Mouse (Mus musculus) midbrain, embryonic 10.5 days (tissue): ENCODE measurements around the gene Ahrr. TPM values are rescaled to one million over a fixed set of nuclear protein-coding genes. Genes with fewer than 3 reads are reported as not detected.

ENCODE experiments used
- DNase-seq: peaks from one replicate; pipeline ENCODE4 v3.0.0-alpha.2; 2017; ENCODE audit warnings: low spot score
- H3K27ac ChIP-seq: fragments of 300-500 bp; sonication (generic); replicated peaks from 2 replicates; pipeline ENCODE4 v1.5.1; 2016; ENCODE audit warnings: mild to moderate bottlenecking
- H3K27me3 ChIP-seq: fragments of 300-500 bp; sonication (generic); 2 replicates; pipeline ENCODE4 v1.6.1; 2016; ENCODE audit warnings: low read depth, mild to moderate bottlenecking; ENCODE audit not compliant: poor library complexity, severe bottlenecking
- H3K36me3 ChIP-seq: fragments of 300-500 bp; sonication (generic); 2 replicates; pipeline ENCODE4 v1.6.1; 2016; ENCODE audit warnings: mild to moderate bottlenecking, moderate library complexity
- H3K4me1 ChIP-seq: fragments of 300-500 bp; sonication (generic); 2 replicates; pipeline ENCODE4 v1.6.1; 2016
- H3K4me3 ChIP-seq: fragments of 300-500 bp; sonication (generic); 2 replicates; pipeline ENCODE4 v1.5.1; 2016; ENCODE audit warnings: mild to moderate bottlenecking, moderate library complexity
- H3K9me3 ChIP-seq: fragments of 300-500 bp; sonication (generic); replicated peaks from 2 replicates; pipeline ENCODE4 v1.6.1; 2016; ENCODE audit warnings: mild to moderate bottlenecking
- WGBS: fragments of 180-500 bp; shearing (Covaris S2); methylation state at CpG from one replicate; pipeline ENCODE4 v1.1.7; 2016; 5-methylcytosine and 5-hydroxymethylcytosine counted together
- polyA plus RNA-seq: library from polyadenylated mRNA; unstranded; fragments of >200 nt; fragmentation: Nextera tagmentation; extraction: Ambion mirVana; gene quantifications from 2 replicates; pipeline ENCODE4 v1.2.1, GENCODE M21; 2016

The Ahrr gene
- polyA plus RNA-seq, 1 experiment from 2014 or later, result 2.0 TPM

- Histone ChIP-seq H3K27ac (peak within 1 kb of the TSS; percentile 89), H3K36me3 (peaks cover 29% of the 10 kb centered on the region), H3K27me3 (no peaks in the 10 kb centered on the region), H3K9me3 (no peaks in the 10 kb centered on the region), H3K4me3 (peak within 1 kb of the TSS; percentile 79), H3K4me1 (peaks cover 20% of the 10 kb centered on the region)
- peak; percentile 90 for DNase-seq
- WGBS, result under 1% methylated on average over 39 of the region's 39 CpGs
Measured at GRCm38 (mm10) chr13:74208317-74208985, 83.7 kb downstream of the Ahrr start, which contains the start of gene Exoc3. Exoc3 (minus strand) TSS chr13:74208732.

GRCm38 (mm10) chr13:74196451-74196850, 95.7 kb downstream of the Ahrr start:
- 90% methylated on average over 3 of the region's 3 CpGs for WGBS
- Histone ChIP-seq H3K27me3 (no peaks in the 10 kb centered on the region), H3K27ac (no peak overlapping the region), H3K9me3 (no peaks in the 10 kb centered on the region), H3K4me3 (no peak overlapping the region), H3K36me3 (peaks cover 65% of the 10 kb centered on the region), H3K4me1 (no peaks in the 10 kb centered on the region)
- DNase-seq, result no peak

DNA sequence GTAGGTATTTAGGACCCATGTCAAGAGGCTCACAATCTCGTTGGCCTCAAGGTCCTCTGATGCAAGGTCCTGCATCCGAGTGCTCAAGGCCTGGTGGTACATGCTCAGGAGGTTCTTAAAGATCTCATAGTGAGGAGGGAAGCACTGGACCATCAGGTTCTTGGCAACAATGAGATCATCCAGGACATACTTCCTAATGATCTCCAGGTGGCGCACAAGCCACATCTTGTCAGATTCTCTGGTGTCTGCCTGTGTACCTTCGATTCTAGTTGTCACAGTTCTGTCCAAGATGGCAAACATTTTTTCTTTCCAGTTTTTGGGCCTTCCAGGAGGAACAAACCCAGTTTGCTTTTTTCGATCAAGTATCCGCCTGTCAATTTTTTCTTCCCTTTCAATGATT, 99.5 kb downstream of the Ahrr start:
- Histone ChIP-seq H3K4me3 (no peak overlapping the region), H3K9me3 (no peaks in the 10 kb centered on the region), H3K27ac (no peak overlapping the region), H3K27me3 (no peaks in the 10 kb centered on the region), H3K4me1 (no peaks in the 10 kb centered on the region), H3K36me3 (peaks cover 85% of the 10 kb centered on the region)
- 85% methylated on average over 6 of the region's 6 CpGs for WGBS
- DNase-seq, result no peak

DNA sequence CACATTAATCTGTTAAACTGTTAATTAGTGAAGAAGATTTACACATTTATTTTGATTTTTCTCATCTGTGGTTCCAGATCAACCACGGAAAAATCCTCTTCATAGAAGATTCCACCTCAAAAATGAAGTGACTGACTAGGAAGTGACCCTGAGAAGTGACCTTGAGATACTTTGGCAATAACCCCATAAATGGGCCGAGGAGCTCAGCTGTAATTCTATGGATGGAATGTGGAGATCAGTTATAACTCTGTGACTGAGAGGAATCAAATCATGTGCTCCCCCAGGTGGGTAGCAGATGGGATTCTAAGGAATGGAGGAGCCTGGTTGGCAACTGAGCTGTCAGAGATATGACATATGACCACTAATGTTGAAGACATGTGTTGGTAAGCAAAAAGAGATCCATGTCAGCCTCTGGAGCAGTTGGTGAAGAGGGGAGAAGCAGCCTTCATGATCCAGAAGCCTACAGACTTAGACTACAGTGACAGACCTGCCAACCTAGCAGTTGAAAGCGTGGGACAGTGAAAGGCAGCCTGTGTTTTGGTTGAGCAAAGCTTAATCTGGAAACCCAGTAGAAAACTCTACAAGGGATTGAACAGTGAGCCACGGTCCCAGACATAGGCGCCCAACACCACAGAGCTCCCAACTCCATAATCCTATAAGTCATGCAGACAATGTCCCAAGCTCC, 109.0 kb downstream of the Ahrr start:
- Histone ChIP-seq H3K4me3 (no peak overlapping the region), H3K27me3 (no peaks in the 10 kb centered on the region), H3K4me1 (no peaks in the 10 kb centered on the region), H3K36me3 (peaks cover 85% of the 10 kb centered on the region), H3K27ac (no peak overlapping the region), H3K9me3 (no peaks in the 10 kb centered on the region)
- no peak for DNase-seq
- whole genome bisulfite sequencing, result 87% methylated on average over 5 of the region's 5 CpGs

- Histone ChIP-seq H3K27me3 (no peaks in the 10 kb centered on the region), H3K36me3 (peaks cover 68% of the 10 kb centered on the region), H3K27ac (no peak overlapping the region), H3K4me1 (peaks cover 2% of the 10 kb centered on the region), H3K4me3 (no peak overlapping the region), H3K9me3 (no peaks in the 10 kb centered on the region)
- WGBS, result 92% methylated on average over 5 of the region's 5 CpGs
- no peak for DNase-seq
Measured at GRCm38 (mm10) chr13:74172036-74172435, 120.1 kb downstream of the Ahrr start.

DNA sequence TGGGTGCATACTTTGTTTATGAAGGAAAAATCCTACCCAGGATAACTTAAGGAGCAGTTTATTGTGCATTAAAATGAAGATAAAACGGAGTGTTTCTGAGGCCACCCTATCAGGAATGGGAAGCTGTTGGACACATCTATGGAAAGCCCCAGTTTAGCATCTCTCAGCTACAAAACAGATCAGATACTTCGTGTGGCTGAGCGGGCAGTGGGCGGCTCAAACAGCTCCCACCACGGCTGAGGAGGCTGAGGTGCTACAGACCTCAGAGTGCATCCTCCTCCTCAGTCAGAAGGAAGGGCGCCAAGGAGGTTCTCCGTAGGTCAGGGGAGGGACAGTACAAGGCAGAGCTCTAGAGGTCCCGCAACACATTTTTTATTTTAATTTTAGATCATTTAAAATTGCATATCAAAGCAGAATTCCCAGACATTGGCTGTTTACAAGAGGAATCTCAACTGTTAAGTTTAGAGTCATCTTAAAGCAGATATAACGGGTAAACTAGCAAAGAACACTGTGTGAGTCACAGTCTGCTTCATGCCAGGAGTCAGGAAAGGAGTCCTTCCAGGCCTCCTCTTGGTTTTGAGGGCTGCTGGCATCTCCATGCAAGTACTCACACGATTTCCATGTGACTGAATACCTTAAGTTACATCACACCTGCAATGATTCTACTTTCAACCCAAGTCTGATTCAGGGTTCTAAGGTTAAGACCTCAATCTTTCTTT, 122.5 kb downstream of the Ahrr start:
- Histone ChIP-seq H3K36me3 (peaks cover 48% of the 10 kb centered on the region), H3K9me3 (no peaks in the 10 kb centered on the region), H3K4me3 (no peak overlapping the region), H3K27ac (no peak overlapping the region), H3K4me1 (peaks cover 12% of the 10 kb centered on the region), H3K27me3 (peaks cover 3% of the 10 kb centered on the region; the same call in 1 of the 2 replicates)
- no peak for DNase-seq
- 87% methylated on average over 10 of the region's 10 CpGs for WGBS

GRCm38 (mm10) chr13:74167492-74167891, 124.6 kb downstream of the Ahrr start:
- H3K27me3 ChIP-seq, result peaks cover 3% of the 10 kb centered on the region; the same call in 1 of the 2 replicates
- H3K4me3 ChIP-seq, result 0 out of 2 replicates have a peak overlapping the region, but pooled peaks have one; percentile 62
- DNase-seq, result no peak
- no peaks in the 10 kb centered on the region for H3K9me3 ChIP-seq
- 88% methylated on average over 2 of the region's 2 CpGs for WGBS
- H3K4me1 ChIP-seq, result peaks cover 12% of the 10 kb centered on the region
- H3K36me3 ChIP-seq, result peaks cover 27% of the 10 kb centered on the region
- no peak overlapping the region for H3K27ac ChIP-seq

GRCm38 (mm10) chr13:74167057-74167413, 125.1 kb downstream of the Ahrr start:
- H3K27ac ChIP-seq, result peak overlapping the region; percentile 78
- H3K36me3 ChIP-seq, result peaks cover 23% of the 10 kb centered on the region
- peaks cover 3% of the 10 kb centered on the region; the same call in 1 of the 2 replicates for H3K27me3 ChIP-seq
- H3K4me1 ChIP-seq, result peaks cover 12% of the 10 kb centered on the region
- DNase-seq, result no peak
- H3K4me3 ChIP-seq, result peak overlapping the region; percentile 62
- H3K9me3 ChIP-seq, result no peaks in the 10 kb centered on the region
- 16% methylated on average over 9 of the region's 9 CpGs for WGBS

GRCm38 (mm10) chr13:74166348-74167056, 125.6 kb downstream of the Ahrr start:
- peaks cover 3% of the 10 kb centered on the region; the same call in 1 of the 2 replicates for H3K27me3 ChIP-seq
- DNase-seq, result peak; percentile 47
- peaks cover 17% of the 10 kb centered on the region for H3K36me3 ChIP-seq
- peak overlapping the region; percentile 78 for H3K27ac ChIP-seq
- no peaks in the 10 kb centered on the region for H3K9me3 ChIP-seq
- H3K4me1 ChIP-seq, result peaks cover 12% of the 10 kb centered on the region
- peak overlapping the region; percentile 62 for H3K4me3 ChIP-seq
- 12% methylated on average over 19 of the region's 19 CpGs for WGBS

Other genes starting within 250 kb of the Ahrr start
- gene Cep72, start 230.0 kb downstream of the Ahrr start, polyA plus RNA-seq, result 22.5 and 25.6 TPM in 2 replicates
- not detected in 2 replicates for gene Slc9a3, start 170.9 kb downstream of the Ahrr start, polyA plus RNA-seq
- gene Exoc3, start 83.6 kb downstream of the Ahrr start, polyA plus RNA-seq, result 79.2 and 88.7 TPM in 2 replicates
- gene Pdcd6, start 25.2 kb upstream of the Ahrr start, polyA plus RNA-seq, result 118 and 124 TPM in 2 replicates
- 283 and 284 TPM in 2 replicates for gene Sdha, start 57.9 kb upstream of the Ahrr start, polyA plus RNA-seq
- gene Ccdc127, start 58.0 kb upstream of the Ahrr start, polyA plus RNA-seq, result 56.1 and 59.6 TPM in 2 replicates
- not detected in 2 replicates for gene Lrrc14b, start 71.7 kb upstream of the Ahrr start, polyA plus RNA-seq
- 3.9 and 5.1 TPM in 2 replicates for gene Zfp72, start 98.5 kb upstream of the Ahrr start, polyA plus RNA-seq
- 89.2 and 96.1 TPM in 2 replicates for gene Ftl1-ps1, start 107.4 kb upstream of the Ahrr start, polyA plus RNA-seq
- 20.2 and 21.2 TPM in 2 replicates for gene Zfp825, start 201.7 kb upstream of the Ahrr start, polyA plus RNA-seq